In genomic region chr9:50893665-50894064, GRCm38 (mm10) we compare ENCODE assay signal across 10 mouse cellular contexts. TPM values are rescaled to one million over a fixed set of nuclear protein-coding genes. Genes with fewer than 3 reads are reported as not detected.
DNase-seq lines count a peak whose midpoint lies in the region; ATAC-seq and TF ChIP-seq lines count a peak whose summit lies in the region.
"Had no signal": no experiment of that assay in that cellular context is flagged by ENCODE, and none has a peak within 500 bp of the region (broad histone marks: within the 10 kb centered on the region; RNA-seq: fewer than 3 reads in every experiment).

No protein-coding gene starts in this region.

- peaks cover 27% of the 10 kb centered on the region for H3K36me3 ChIP-seq in stomach, postnatal 0 days (ENCODE audit: control insufficient read depth, insufficient read depth, low read length)
- peaks cover 69% of the 10 kb centered on the region for H3K36me3 ChIP-seq in intestine, postnatal 0 days (ENCODE audit: control insufficient read depth, insufficient read depth)

- no peak overlapping the region for H3K27ac ChIP-seq in left cerebral cortex, adult 2 months
- H3K27ac ChIP-seq in stomach, postnatal 0 days (replicated peaks): no peak overlapping the region
- H3K27ac ChIP-seq in intestine, postnatal 0 days (ENCODE audit: low read depth, low read length): no peak overlapping the region
- H3K27ac ChIP-seq: kidney, postnatal 0 days; midbrain, embryonic 12.5 days had no signal

- H3K27me3 ChIP-seq in stomach, postnatal 0 days (ENCODE audit: control insufficient read depth, insufficient read depth, low read length): no peaks in the 10 kb centered on the region
- no peaks in the 10 kb centered on the region for H3K27me3 ChIP-seq in intestine, postnatal 0 days (replicated peaks; ENCODE audit: control insufficient read depth, insufficient read depth, low read length)
- H3K27me3 ChIP-seq: midbrain, embryonic 12.5 days had no signal

- no peak overlapping the region for H3K9ac ChIP-seq in stomach, postnatal 0 days (ENCODE audit: low read length)
- H3K9ac ChIP-seq in intestine, postnatal 0 days (ENCODE audit: low read depth, low read length): no peak overlapping the region
- H3K9ac ChIP-seq: midbrain, embryonic 12.5 days had no signal

- intact Hi-C loops in left cerebral cortex, adult 2 months (cut with DNase I): no loop called here

- no peak for TF ChIP-seq CTCF in left cerebral cortex, adult 2 months (IDR thresholded peaks at IDR 0.05)
- TF ChIP-seq CTCF in stomach, postnatal 0 days (IDR thresholded peaks at IDR 0.05; ENCODE audit: low read depth): no peak
- TF ChIP-seq CTCF in intestine, postnatal 0 days (IDR thresholded peaks at IDR 0.05; ENCODE audit: low read depth): no peak

- peak; percentile 77 for ATAC-seq in frontal cortex, adult (ENCODE audit: low TSS enrichment)
- ATAC-seq in stomach, postnatal 0 days (ENCODE audit: low FRiP score, low TSS enrichment): peak; percentile 41; the same call in 1 of the 2 replicates
- ATAC-seq in intestine, postnatal 0 days: no peak
- ATAC-seq in megakaryocyte-erythroid progenitor cell, adult 5-6 weeks (replicated peaks; ENCODE audit: low FRiP score, low TSS enrichment, poor library complexity, severe bottlenecking): no peak

- DNase-seq in frontal cortex, postnatal 25 days (ENCODE audit: low spot score in 2 of 2): no peak
- DNase-seq in adrenal gland, adult 2 months: peak; percentile 94
- peak; percentile 93 for DNase-seq in gastrocnemius, adult 18-20 months (ENCODE audit: low spot score)
- peak; percentile 54 to 60 for DNase-seq in left cerebral cortex, adult 2 months (ENCODE audit: extremely low spot score in 1 of 2, low spot score in 2 of 2)
- no peak for DNase-seq in stomach, postnatal 0 days (ENCODE audit: low spot score)

- H3K4me3 ChIP-seq in left cerebral cortex, adult 2 months: no peak overlapping the region
- H3K4me3 ChIP-seq in stomach, postnatal 0 days (ENCODE audit: low read depth, low read length): no peak overlapping the region
- no peak overlapping the region for H3K4me3 ChIP-seq in intestine, postnatal 0 days (ENCODE audit: low read depth, low read length)
- H3K4me3 ChIP-seq: midbrain, embryonic 12.5 days had no signal

- no peak for TF ChIP-seq EP300 in stomach, postnatal 0 days (optimal IDR thresholded peaks at IDR 0.05)

- H3K4me1 ChIP-seq in stomach, postnatal 0 days (replicated peaks; ENCODE audit: control insufficient read depth, insufficient read depth): no peaks in the 10 kb centered on the region
- H3K4me1 ChIP-seq in intestine, postnatal 0 days (replicated peaks; ENCODE audit: control insufficient read depth, insufficient read depth, low read length): no peaks in the 10 kb centered on the region
- H3K4me1 ChIP-seq: midbrain, embryonic 12.5 days had no signal

- H3K4me2 ChIP-seq in stomach, postnatal 0 days (replicated peaks; ENCODE audit: low read depth): no peak overlapping the region
- H3K4me2 ChIP-seq in intestine, postnatal 0 days (replicated peaks; ENCODE audit: low read depth): no peak overlapping the region
- H3K4me2 ChIP-seq: midbrain, embryonic 12.5 days had no signal

- no peaks in the 10 kb centered on the region for H3K9me3 ChIP-seq in stomach, postnatal 0 days (ENCODE audit: control insufficient read depth, low read length)
- no peaks in the 10 kb centered on the region for H3K9me3 ChIP-seq in intestine, postnatal 0 days (ENCODE audit: control insufficient read depth)
- H3K9me3 ChIP-seq: midbrain, embryonic 12.5 days had no signal

- 71% methylated on average over 4 of the region's 4 CpGs for WGBS in stomach, postnatal 0 days
- 77% methylated on average over 4 of the region's 4 CpGs for WGBS in intestine, postnatal 0 days

RNA-seq across cellular contexts. Expression of gene Ppp2r1b, which starts 48.6 kb away (rescaled TPM):
- 10 to 100 TPM; 38.4 to 44.4 TPM for total RNA-seq in adrenal gland, adult 2 months (2021)
- 6.4 and 8.2 TPM in 2 replicates for polyA plus RNA-seq in adrenal gland, adult 2 months (2012; rRNA removed)
- total RNA-seq in gastrocnemius, adult 18-20 months (2021): 1 to 10 TPM; 4.3 to 5.4 TPM
- 10 to 100 TPM; 21.6 to 28.5 TPM for total RNA-seq in left cerebral cortex, adult 2 months (2021)
- 32.6 and 33.2 TPM in 2 replicates for polyA plus RNA-seq in stomach, postnatal 0 days (2015; fragmentation: Nextera tagmentation; extraction: Ambion mirVana)
- polyA plus RNA-seq in intestine, postnatal 0 days (2015; fragmentation: Nextera tagmentation; extraction: Ambion mirVana): 20.0 and 21.4 TPM in 2 replicates
- 89.1 and 93.7 TPM in 2 replicates for total RNA-seq in megakaryocyte-erythroid progenitor cell, adult 5-6 weeks (2014; fragmentation: Nextera tagmentation)
- total RNA-seq in megakaryocyte-erythroid progenitor cell, adult 5-6 weeks (2017): 88.2 and 109 TPM in 2 replicates

Comparison
In these comparisons a context has a peak if more than half of its experiments do, and no peak if none do; other contexts are left out.
1. ATAC-seq: peak in frontal cortex, adult (single experiment) and stomach, postnatal 0 days (single experiment); none in intestine, postnatal 0 days (single experiment) and megakaryocyte-erythroid progenitor cell, adult 5-6 weeks (single experiment).
2. DNase-seq: peak in adrenal gland, adult 2 months (single experiment), gastrocnemius, adult 18-20 months (single experiment) and left cerebral cortex, adult 2 months (2 of 2); none in frontal cortex, postnatal 25 days (0 of 2) and stomach, postnatal 0 days (single experiment).